Mouse (Mus musculus): ENCODE data around the gene Hoxc10. TPM values are rescaled to one million over a fixed set of nuclear protein-coding genes. Genes with fewer than 3 reads are reported as not detected.

Hoxc10 gene
- total RNA-seq (2021): not detected
- long read RNA-seq, experiment 1: 0 reads
- long read RNA-seq, experiment 2: 0 reads

GRCm38 (mm10) chr15:102966776-102967311 lies at the start of gene Hoxc10:
Gene Hoxc10, plus strand, starts transcription at chr15:102966796.
- intact Hi-C loops (cut with DNase I): loop anchor here (10.0 kb wide), 1 partner anchor 272 kb away; no protein-coding TSS in a partner anchor

GRCm38 (mm10) chr15:102917972-102918572 lies 48.5 kb upstream of the Hoxc10 start:
- intact Hi-C loops (cut with DNase I): no loop called here
- DNase-seq (ENCODE audit: low spot score in 2 of 2): no peak

More at GRCm38 (mm10) chr15:102966776-102967311, at the start of gene Hoxc10:
- no peak for DNase-seq (ENCODE audit: low spot score in 2 of 2)

GRCm38 (mm10) chr15:102918611-102919265 lies 47.9 kb upstream of the Hoxc10 start:
- intact Hi-C loops (cut with DNase I): no loop called here

GRCm38 (mm10) chr15:102919336-102920180 lies 47.0 kb upstream of the Hoxc10 start:
- no peak for DNase-seq (ENCODE audit: low spot score in 2 of 2)
- intact Hi-C loops (cut with DNase I): no loop called here

More at GRCm38 (mm10) chr15:102918611-102919265, 47.9 kb upstream of the Hoxc10 start:
- no peak for DNase-seq (ENCODE audit: low spot score in 2 of 2)

GRCm38 (mm10) chr15:102920619-102921018 lies 46.0 kb upstream of the Hoxc10 start:
- intact Hi-C loops (cut with DNase I): no loop called here
- DNase-seq (ENCODE audit: low spot score in 2 of 2): no peak

- DNase-seq (ENCODE audit: low spot score in 2 of 2): no peak
- intact Hi-C loops (cut with DNase I): no loop called here
Measured at GRCm38 (mm10) chr15:102921053-102922011, 45.3 kb upstream of the Hoxc10 start, which contains the start of gene Hoxc13. Gene Hoxc13, plus strand, starts transcription at chr15:102921103.

GRCm38 (mm10) chr15:102922012-102922362 lies 44.6 kb upstream of the Hoxc10 start:
- DNase-seq (ENCODE audit: low spot score in 2 of 2): no peak
- intact Hi-C loops (cut with DNase I): no loop called here

- DNase-seq (ENCODE audit: low spot score in 2 of 2): no peak
- intact Hi-C loops (cut with DNase I): no loop called here
Measured at GRCm38 (mm10) chr15:102922636-102923500, 43.7 kb upstream of the Hoxc10 start.

- no peak for DNase-seq (ENCODE audit: low spot score in 2 of 2)
- intact Hi-C loops (cut with DNase I): no loop called here
Measured at GRCm38 (mm10) chr15:102927032-102927645, 39.5 kb upstream of the Hoxc10 start.

GRCm38 (mm10) chr15:102931706-102932358 lies 34.8 kb upstream of the Hoxc10 start:
- no peak for DNase-seq (ENCODE audit: low spot score in 2 of 2)
- intact Hi-C loops (cut with DNase I): no loop called here

- no peak for DNase-seq (ENCODE audit: low spot score in 2 of 2)
- intact Hi-C loops (cut with DNase I): no loop called here
Measured at GRCm38 (mm10) chr15:102934438-102934837, 32.2 kb upstream of the Hoxc10 start.

- no peak for DNase-seq (ENCODE audit: low spot score in 2 of 2)
- intact Hi-C loops (cut with DNase I): no loop called here
Measured at GRCm38 (mm10) chr15:102934897-102935296, 31.7 kb upstream of the Hoxc10 start.

GRCm38 (mm10) chr15:102936279-102936972 lies 30.2 kb upstream of the Hoxc10 start, which contains the start of gene Hoxc12:
Gene Hoxc12, plus strand, starts transcription at chr15:102936757.
- intact Hi-C loops (cut with DNase I): no loop called here
- no peak for DNase-seq (ENCODE audit: low spot score in 2 of 2)

GRCm38 (mm10) chr15:102937036-102937666 lies 29.4 kb upstream of the Hoxc10 start:
- DNase-seq (ENCODE audit: low spot score in 2 of 2): no peak
- intact Hi-C loops (cut with DNase I): no loop called here

- intact Hi-C loops (cut with DNase I): no loop called here
- no peak for DNase-seq (ENCODE audit: low spot score in 2 of 2)
Measured at GRCm38 (mm10) chr15:102939256-102940155, 27.1 kb upstream of the Hoxc10 start.
